Mouse (Mus musculus): ENCODE data around the gene Edf1. TPM values are rescaled to one million over a fixed set of nuclear protein-coding genes. Genes with fewer than 3 reads are reported as not detected.
"Not testable (repeated sequence)": the region's sequence is repeated elsewhere in the genome, so short reads cannot be mapped to it uniquely, and the experiment has no call there.

The Edf1 gene
- polyA plus RNA-seq, 1 experiment from 2014 or later: 263 TPM

GRCm38 (mm10) chr2:25549021-25549991 lies 8.3 kb upstream of the Edf1 start:
- Histone ChIP-seq H3K9ac (replicated peaks) (no peak overlapping the region), H3K27ac (ENCODE audit: low read depth) (no peak overlapping the region), H3K36me3 (replicated peaks; ENCODE audit: insufficient read depth, low read length) (no peaks in the 10 kb centered on the region), H3K9me3 (ENCODE audit: low read length) (no peaks in the 10 kb centered on the region), H3K27me3 (ENCODE audit: insufficient read depth, low read length) (no peaks in the 10 kb centered on the region), H3K4me3 (ENCODE audit: low read depth, low read length) (no peak overlapping the region), H3K4me1 (ENCODE audit: insufficient read depth) (peaks cover 20% of the 10 kb centered on the region), H3K4me2 (ENCODE audit: low read depth, low read length) (no peak overlapping the region)
- DNase-seq (no peak), ATAC-seq (no peak)
- 71% methylated on average over 9 of the region's 9 CpGs for WGBS (ENCODE audit: insufficient replicate concordance)
- TF ChIP-seq EP300 (IDR thresholded peaks at IDR 0.05; ENCODE audit: low read depth) (no peak), CTCF (IDR thresholded peaks at IDR 0.05; ENCODE audit: low read depth) (no peak)

GRCm38 (mm10) chr2:25551186-25551585 lies 6.5 kb upstream of the Edf1 start:
- whole genome bisulfite sequencing (ENCODE audit: insufficient replicate concordance): 28% methylated on average over 5 of the region's 5 CpGs
- Histone ChIP-seq H3K9ac (replicated peaks) (no peak overlapping the region), H3K9me3 (ENCODE audit: low read length) (no peaks in the 10 kb centered on the region), H3K27me3 (ENCODE audit: insufficient read depth, low read length) (no peaks in the 10 kb centered on the region), H3K4me3 (ENCODE audit: low read depth, low read length) (no peak overlapping the region), H3K36me3 (replicated peaks; ENCODE audit: insufficient read depth, low read length) (no peaks in the 10 kb centered on the region), H3K4me2 (ENCODE audit: low read depth, low read length) (no peak overlapping the region), H3K4me1 (ENCODE audit: insufficient read depth) (0 out of 2 replicates have a peak, but pooled peaks cover 7% of the 10 kb centered on the region), H3K27ac (ENCODE audit: low read depth) (no peak overlapping the region)
- no peak for TF ChIP-seq EP300 (IDR thresholded peaks at IDR 0.05; ENCODE audit: low read depth)
- peak; percentile 79 for TF ChIP-seq CTCF (IDR thresholded peaks at IDR 0.05; ENCODE audit: low read depth)
- DNase-seq (peak; percentile 49), ATAC-seq (no peak)

- H3K9ac ChIP-seq (replicated peaks); H3K36me3 ChIP-seq (replicated peaks; ENCODE audit: insufficient read depth, low read length); ATAC-seq; H3K27me3 ChIP-seq (ENCODE audit: insufficient read depth, low read length); H3K27ac ChIP-seq (ENCODE audit: low read depth); H3K4me1 ChIP-seq (ENCODE audit: insufficient read depth); H3K4me2 ChIP-seq (ENCODE audit: low read depth, low read length); H3K4me3 ChIP-seq (ENCODE audit: low read depth, low read length); DNase-seq; H3K9me3 ChIP-seq (ENCODE audit: low read length): not testable (repeated sequence)
- WGBS (ENCODE audit: insufficient replicate concordance): 76% methylated on average over 4 of the region's 4 CpGs
These were observed 4.4 kb upstream of the Edf1 start for GRCm38 (mm10) chr2:25553171-25553786.

- not testable (repeated sequence) for H3K9ac ChIP-seq (replicated peaks); H3K4me3 ChIP-seq (ENCODE audit: low read depth, low read length); H3K27ac ChIP-seq (ENCODE audit: low read depth); ATAC-seq; H3K27me3 ChIP-seq (ENCODE audit: insufficient read depth, low read length); DNase-seq; H3K4me2 ChIP-seq (ENCODE audit: low read depth, low read length); H3K9me3 ChIP-seq (ENCODE audit: low read length)
- Histone ChIP-seq H3K4me1 (ENCODE audit: insufficient read depth) (peaks cover 19% of the 10 kb centered on the region), H3K36me3 (replicated peaks; ENCODE audit: insufficient read depth, low read length) (peaks cover 12% of the 10 kb centered on the region)
- peak; percentile 27; the same call in 1 of the 2 replicates for TF ChIP-seq CTCF (IDR thresholded peaks at IDR 0.05; ENCODE audit: low read depth)
- WGBS (ENCODE audit: insufficient replicate concordance): 42% methylated on average over 2 of the region's 2 CpGs
These were observed 2.2 kb upstream of the Edf1 start for GRCm38 (mm10) chr2:25555479-25555878.

GRCm38 (mm10) chr2:25556296-25556695 lies 1.4 kb upstream of the Edf1 start:
- Histone ChIP-seq H3K9ac (replicated peaks) (no peak overlapping the region), H3K9me3 (ENCODE audit: low read length) (no peaks in the 10 kb centered on the region), H3K4me3 (ENCODE audit: low read depth, low read length) (no peak overlapping the region), H3K36me3 (replicated peaks; ENCODE audit: insufficient read depth, low read length) (peaks cover 18% of the 10 kb centered on the region), H3K4me2 (ENCODE audit: low read depth, low read length) (no peak overlapping the region), H3K27ac (ENCODE audit: low read depth) (no peak overlapping the region), H3K4me1 (ENCODE audit: insufficient read depth) (peaks cover 19% of the 10 kb centered on the region), H3K27me3 (ENCODE audit: insufficient read depth, low read length) (no peaks in the 10 kb centered on the region)
- no peak for DNase-seq
- TF ChIP-seq EP300 (IDR thresholded peaks at IDR 0.05; ENCODE audit: low read depth) (no peak), CTCF (IDR thresholded peaks at IDR 0.05; ENCODE audit: low read depth) (no peak)
- no peak for ATAC-seq
- WGBS (ENCODE audit: insufficient replicate concordance): 60% methylated on average over 1 of the region's 1 CpGs

GRCm38 (mm10) chr2:25557964-25558360 lies 315 bp downstream of the Edf1 start:
- WGBS (ENCODE audit: insufficient replicate concordance): 1% methylated on average over 24 of the region's 24 CpGs
- H3K9ac ChIP-seq (replicated peaks): peak overlapping the region; percentile 98
- TF ChIP-seq CTCF (IDR thresholded peaks at IDR 0.05; ENCODE audit: low read depth): no peak
- no peaks in the 10 kb centered on the region for H3K9me3 ChIP-seq (ENCODE audit: low read length)
- H3K27me3 ChIP-seq (ENCODE audit: insufficient read depth, low read length): no peaks in the 10 kb centered on the region
- H3K36me3 ChIP-seq (replicated peaks; ENCODE audit: insufficient read depth, low read length): peaks cover 35% of the 10 kb centered on the region
- H3K27ac ChIP-seq (ENCODE audit: low read depth): peak overlapping the region; percentile 98
- ATAC-seq (peak; percentile 74), DNase-seq (peak; percentile 68)
- H3K4me3 ChIP-seq (ENCODE audit: low read depth, low read length): peak overlapping the region; percentile 96
- H3K4me2 ChIP-seq (ENCODE audit: low read depth, low read length): peak overlapping the region; percentile 99
- peaks cover 19% of the 10 kb centered on the region for H3K4me1 ChIP-seq (ENCODE audit: insufficient read depth)

All from liver, postnatal 0 days (tissue).